Mouse (Mus musculus): ENCODE data around the gene Yes1. TPM values are rescaled to one million over a fixed set of nuclear protein-coding genes. Genes with fewer than 3 reads are reported as not detected.
"Not testable (repeated sequence)": the region's sequence is repeated elsewhere in the genome, so short reads cannot be mapped to it uniquely, and the experiment has no call there.

Gene Yes1
- total RNA-seq, 1 experiment from 2014 or later = 15.7 TPM

DNA sequence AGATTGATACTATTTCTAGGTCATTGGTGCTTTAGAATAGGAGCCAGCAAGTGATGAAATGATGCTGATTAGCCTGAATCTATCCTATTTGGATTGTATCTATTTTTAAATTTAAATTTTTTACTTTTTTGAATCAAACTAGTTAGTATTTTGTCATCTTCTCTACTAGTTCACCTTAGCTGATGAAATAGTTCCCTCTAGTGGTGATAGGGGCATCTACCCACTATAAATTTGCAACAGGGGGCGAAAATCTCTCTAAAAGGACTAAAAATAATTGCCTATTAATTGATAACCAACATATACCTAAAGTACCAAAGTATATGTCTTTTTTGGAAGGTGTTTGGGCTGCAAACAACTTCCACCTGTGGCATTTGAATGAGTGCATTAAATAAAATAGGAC is 46.4 kb downstream of the Yes1 start:
- ATAC-seq (replicated peaks in 1 of 2; ENCODE audit: insufficient read depth in 1 of 2, low FRiP score in 2 of 2, low TSS enrichment in 1 of 2, low read depth in 1 of 2, poor library complexity in 2 of 2, severe bottlenecking in 2 of 2) = no peak

DNA sequence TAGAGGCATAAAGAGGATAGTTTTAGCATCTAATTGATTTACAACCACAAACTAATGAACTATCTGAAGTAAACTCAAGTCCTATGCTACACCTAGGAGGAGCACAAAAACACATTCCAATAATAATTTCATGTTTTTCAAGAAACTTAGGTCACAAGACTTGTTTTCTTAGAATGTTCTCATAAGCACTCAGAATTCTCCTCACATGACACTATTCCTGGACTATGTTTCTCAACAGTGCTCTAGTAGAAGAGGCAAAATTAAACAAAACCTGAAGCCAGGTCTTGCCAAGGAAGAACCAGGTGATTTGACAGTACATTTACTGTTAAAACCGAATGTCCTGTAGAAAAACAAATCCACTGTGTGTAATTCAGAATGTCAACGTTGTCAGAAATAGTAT is 71.5 kb downstream of the Yes1 start:
- no peak for ATAC-seq (replicated peaks in 1 of 2; ENCODE audit: insufficient read depth in 1 of 2, low FRiP score in 2 of 2, low TSS enrichment in 1 of 2, low read depth in 1 of 2, poor library complexity in 2 of 2, severe bottlenecking in 2 of 2)

DNA sequence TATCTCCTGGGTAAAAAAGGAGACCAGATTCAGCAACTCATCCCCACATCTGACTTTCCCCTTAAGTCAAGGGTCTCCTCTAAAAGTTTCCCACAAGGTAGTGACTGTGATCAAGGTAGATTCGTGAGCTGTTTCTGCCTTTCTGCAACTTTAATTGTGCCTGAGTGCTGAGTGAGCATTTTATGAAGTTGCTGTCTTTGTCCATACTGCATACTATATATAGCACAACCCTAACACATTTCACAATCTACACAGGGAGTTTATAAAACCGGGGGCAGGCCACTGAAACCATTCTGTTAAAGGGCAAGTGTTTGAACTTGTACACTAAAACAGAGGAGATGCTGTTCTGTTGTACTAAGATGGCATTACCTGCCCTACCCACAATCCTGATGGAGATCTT is 82.4 kb downstream of the Yes1 start:
- ATAC-seq (replicated peaks in 1 of 2; ENCODE audit: insufficient read depth in 1 of 2, low FRiP score in 2 of 2, low TSS enrichment in 1 of 2, low read depth in 1 of 2, poor library complexity in 2 of 2, severe bottlenecking in 2 of 2) = no peak

DNA sequence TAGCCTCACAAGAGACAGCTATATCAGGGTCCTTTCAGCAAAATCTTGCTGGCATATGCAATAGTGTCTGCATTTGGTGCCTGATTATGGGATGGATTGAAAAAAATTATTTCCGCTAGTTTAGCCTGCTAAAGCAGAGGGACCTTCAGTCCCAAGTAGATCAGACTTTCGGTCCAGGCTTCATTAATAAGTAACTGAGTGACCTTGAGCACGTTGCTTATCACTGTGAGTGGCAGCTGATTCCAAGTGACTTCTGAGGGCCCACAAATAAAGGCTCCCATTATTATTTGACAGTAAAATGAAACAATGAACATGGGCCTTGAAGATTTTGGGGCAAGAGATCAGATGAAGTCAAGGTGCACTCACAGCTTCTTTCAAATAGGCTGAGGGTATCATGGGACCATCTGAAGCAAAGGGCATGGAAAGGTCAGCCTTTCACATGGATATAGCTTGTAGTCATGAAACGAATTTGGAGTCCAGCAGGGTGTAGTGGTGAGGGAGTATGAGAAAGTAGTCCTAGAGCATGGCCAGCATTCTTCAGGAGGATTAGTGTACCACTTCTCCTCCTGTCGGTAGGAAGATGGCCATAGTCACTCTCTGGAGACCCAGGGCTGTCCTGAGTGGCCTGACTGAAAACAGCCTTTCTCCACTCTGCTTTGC is 86.4 kb downstream of the Yes1 start:
- ATAC-seq (replicated peaks in 1 of 2; ENCODE audit: insufficient read depth in 1 of 2, low FRiP score in 2 of 2, low TSS enrichment in 1 of 2, low read depth in 1 of 2, poor library complexity in 2 of 2, severe bottlenecking in 2 of 2) = no peak

- no peak for ATAC-seq (replicated peaks in 1 of 2; ENCODE audit: insufficient read depth in 1 of 2, low FRiP score in 2 of 2, low TSS enrichment in 1 of 2, low read depth in 1 of 2, poor library complexity in 2 of 2, severe bottlenecking in 2 of 2)
Measured at GRCm38 (mm10) chr5:32706226-32706780, 95.3 kb downstream of the Yes1 start.

DNA sequence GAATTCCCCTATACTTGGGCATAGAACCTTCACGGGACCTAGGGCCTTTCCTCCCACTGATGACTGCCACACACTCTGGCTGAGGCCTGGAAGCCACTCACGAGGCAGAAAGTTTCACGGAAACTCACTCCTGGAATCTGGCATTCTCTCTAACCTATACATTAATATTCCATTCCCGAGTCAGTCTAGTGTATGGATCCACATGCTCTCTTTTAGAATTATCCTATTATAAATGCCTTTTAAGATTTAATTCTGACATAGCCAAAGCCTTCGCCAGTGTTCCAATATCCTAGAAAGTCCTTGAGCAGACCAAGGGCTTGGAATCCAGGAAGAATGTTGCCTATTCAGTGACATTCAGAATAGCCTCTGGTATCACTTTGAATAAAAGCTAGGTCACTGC is 100.5 kb downstream of the Yes1 start:
- no peak for ATAC-seq (replicated peaks in 1 of 2; ENCODE audit: insufficient read depth in 1 of 2, low FRiP score in 2 of 2, low TSS enrichment in 1 of 2, low read depth in 1 of 2, poor library complexity in 2 of 2, severe bottlenecking in 2 of 2)

GRCm38 (mm10) chr5:32712221-32713041 is 101.5 kb downstream of the Yes1 start:
- ATAC-seq (replicated peaks in 1 of 2; ENCODE audit: insufficient read depth in 1 of 2, low FRiP score in 2 of 2, low TSS enrichment in 1 of 2, low read depth in 1 of 2, poor library complexity in 2 of 2, severe bottlenecking in 2 of 2) = 0 out of 4 replicates have a peak, but pooled peaks of 1 of the 2 experiments have one; percentile 1

GRCm38 (mm10) chr5:32713042-32713702 is 102.2 kb downstream of the Yes1 start:
- ATAC-seq (replicated peaks in 1 of 2; ENCODE audit: insufficient read depth in 1 of 2, low FRiP score in 2 of 2, low TSS enrichment in 1 of 2, low read depth in 1 of 2, poor library complexity in 2 of 2, severe bottlenecking in 2 of 2) = peak; percentile 18 to 66; a peak in 3 of 4 replicates

GRCm38 (mm10) chr5:32713703-32714467 is 102.9 kb downstream of the Yes1 start:
- ATAC-seq (replicated peaks in 1 of 2; ENCODE audit: insufficient read depth in 1 of 2, low FRiP score in 2 of 2, low TSS enrichment in 1 of 2, low read depth in 1 of 2, poor library complexity in 2 of 2, severe bottlenecking in 2 of 2) = peak; percentile 79 to 80

DNA sequence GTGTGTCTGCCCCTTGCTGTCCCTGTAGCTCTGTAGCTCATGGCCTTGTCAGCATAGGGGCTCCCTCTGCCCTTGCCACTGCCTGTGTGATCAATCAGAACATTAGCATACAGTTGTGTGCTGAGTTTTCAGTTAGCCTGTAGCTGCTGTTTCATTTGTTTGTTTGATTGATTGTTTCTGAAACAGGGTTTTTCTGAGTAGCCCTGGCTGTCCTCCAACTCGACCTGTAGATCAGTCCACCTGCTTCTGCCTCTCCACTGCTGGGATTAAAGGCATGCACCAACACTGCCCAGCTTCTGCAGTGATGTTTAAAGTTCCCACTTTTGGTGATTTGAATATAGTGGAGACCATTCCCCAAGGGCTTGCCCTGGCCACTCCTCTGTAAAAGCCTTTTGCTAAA is 106.8 kb downstream of the Yes1 start:
- ATAC-seq (replicated peaks in 1 of 2; ENCODE audit: insufficient read depth in 1 of 2, low FRiP score in 2 of 2, low TSS enrichment in 1 of 2, low read depth in 1 of 2, poor library complexity in 2 of 2, severe bottlenecking in 2 of 2) = no peak

DNA sequence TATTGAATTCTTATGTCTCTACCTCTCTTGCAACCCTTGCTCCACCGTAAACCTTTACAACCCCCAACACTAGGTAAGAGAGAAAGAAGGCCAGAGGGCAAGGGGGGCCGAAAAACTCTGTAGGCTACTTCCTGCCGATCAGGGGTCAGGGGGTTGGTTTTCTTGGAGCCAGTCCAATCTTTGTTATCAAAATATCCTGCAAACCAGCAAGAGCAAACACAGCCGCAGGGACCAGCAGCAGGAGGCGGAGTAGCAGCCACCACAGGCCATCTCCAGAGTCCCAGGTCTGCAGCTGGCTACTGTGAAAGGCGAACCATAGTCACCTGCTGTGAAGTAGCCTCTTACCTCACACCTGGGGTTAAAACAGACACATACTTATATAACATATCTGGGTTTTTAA is 107.9 kb downstream of the Yes1 start:
- no peak for ATAC-seq (replicated peaks in 1 of 2; ENCODE audit: insufficient read depth in 1 of 2, low FRiP score in 2 of 2, low TSS enrichment in 1 of 2, low read depth in 1 of 2, poor library complexity in 2 of 2, severe bottlenecking in 2 of 2)

DNA sequence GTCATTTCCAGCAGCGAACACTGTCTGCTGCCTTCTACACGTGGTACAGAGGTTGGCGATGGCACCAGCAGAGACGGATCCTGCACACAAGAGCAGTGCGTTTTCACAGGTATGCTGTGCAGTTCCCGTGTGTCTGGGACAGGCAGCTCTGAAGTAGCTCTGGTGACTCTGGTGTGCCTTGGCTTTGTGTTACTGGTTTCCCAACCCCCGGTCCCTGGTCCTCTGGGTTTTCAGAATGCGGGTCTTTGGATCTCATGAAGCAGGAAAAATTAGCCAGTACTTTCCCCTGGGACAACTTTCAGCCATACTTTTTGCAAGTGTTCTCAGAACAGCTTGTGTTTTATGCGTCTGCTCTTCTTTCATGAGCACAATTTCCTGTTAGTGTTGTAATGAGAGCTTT is 109.4 kb downstream of the Yes1 start:
- no peak for ATAC-seq (replicated peaks in 1 of 2; ENCODE audit: insufficient read depth in 1 of 2, low FRiP score in 2 of 2, low TSS enrichment in 1 of 2, low read depth in 1 of 2, poor library complexity in 2 of 2, severe bottlenecking in 2 of 2)

- ATAC-seq (replicated peaks in 1 of 2; ENCODE audit: insufficient read depth in 1 of 2, low FRiP score in 2 of 2, low TSS enrichment in 1 of 2, low read depth in 1 of 2, poor library complexity in 2 of 2, severe bottlenecking in 2 of 2) = no peak
Measured at GRCm38 (mm10) chr5:32721316-32721715, 110.3 kb downstream of the Yes1 start.

DNA sequence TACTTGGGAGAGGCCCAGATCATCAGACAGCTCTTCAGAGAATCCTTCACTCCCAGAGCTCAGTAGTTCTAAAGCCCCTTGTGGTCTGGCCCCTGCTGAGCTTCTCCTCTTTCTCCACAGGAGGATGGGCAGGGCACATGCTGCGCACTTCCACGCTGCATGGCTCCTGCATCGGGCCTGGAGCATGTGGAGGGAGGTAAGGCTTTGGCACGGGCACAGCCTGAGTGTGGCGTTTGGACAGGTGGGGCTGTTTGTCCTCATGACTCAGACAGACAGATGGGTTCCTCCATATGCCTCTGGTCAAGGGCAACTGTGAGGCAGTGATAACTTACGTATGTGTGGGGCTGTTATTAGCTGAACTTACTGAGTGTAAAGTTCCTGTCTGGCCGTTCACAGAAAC is 111.3 kb downstream of the Yes1 start:
- no peak for ATAC-seq (replicated peaks in 1 of 2; ENCODE audit: insufficient read depth in 1 of 2, low FRiP score in 2 of 2, low TSS enrichment in 1 of 2, low read depth in 1 of 2, poor library complexity in 2 of 2, severe bottlenecking in 2 of 2)

GRCm38 (mm10) chr5:32722711-32723110 is 111.7 kb downstream of the Yes1 start:
- ATAC-seq (replicated peaks in 1 of 2; ENCODE audit: insufficient read depth in 1 of 2, low FRiP score in 2 of 2, low TSS enrichment in 1 of 2, low read depth in 1 of 2, poor library complexity in 2 of 2, severe bottlenecking in 2 of 2) = peak; percentile 65 to 66; a peak in 2 of 4 replicates

DNA sequence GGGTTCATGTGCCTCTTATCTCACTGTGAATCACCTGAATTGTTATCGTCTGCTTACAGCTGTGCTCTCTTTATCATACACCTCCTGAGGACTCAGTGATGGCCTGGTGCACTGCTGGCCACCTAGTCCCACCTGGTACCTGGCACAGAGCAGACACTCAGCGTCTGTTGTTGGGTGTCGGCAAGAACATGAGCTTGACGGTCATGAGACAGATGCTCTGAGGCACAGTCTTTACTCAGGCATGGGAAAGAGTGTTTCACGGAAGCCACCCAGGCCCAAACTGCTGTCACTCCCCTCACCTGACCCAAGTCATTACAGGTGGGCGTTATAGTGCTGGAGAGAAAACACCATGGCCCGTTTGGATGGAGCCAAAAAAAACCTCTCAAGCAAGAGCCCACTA is 113.0 kb downstream of the Yes1 start:
- no peak for ATAC-seq (replicated peaks in 1 of 2; ENCODE audit: insufficient read depth in 1 of 2, low FRiP score in 2 of 2, low TSS enrichment in 1 of 2, low read depth in 1 of 2, poor library complexity in 2 of 2, severe bottlenecking in 2 of 2)

DNA sequence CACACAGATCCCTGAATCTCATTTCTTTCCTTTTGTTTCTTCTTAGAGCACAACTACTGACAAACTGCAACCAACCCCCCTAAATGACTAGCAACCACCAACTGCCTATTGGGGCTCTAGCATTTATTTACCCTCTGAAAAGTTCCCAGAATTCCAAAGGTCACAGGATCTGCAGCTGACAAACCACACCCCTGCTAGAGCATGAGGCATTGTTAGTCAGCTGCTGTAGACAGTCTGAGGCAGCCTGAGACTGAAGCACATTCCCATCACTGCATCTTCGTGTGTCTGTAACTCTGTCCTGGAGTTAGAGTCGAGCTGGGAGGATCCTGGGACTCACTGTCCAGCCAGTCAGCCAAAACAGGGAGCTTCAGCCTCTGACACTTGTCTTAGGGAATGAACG is 114.4 kb downstream of the Yes1 start:
- ATAC-seq (replicated peaks in 1 of 2; ENCODE audit: insufficient read depth in 1 of 2, low FRiP score in 2 of 2, low TSS enrichment in 1 of 2, low read depth in 1 of 2, poor library complexity in 2 of 2, severe bottlenecking in 2 of 2) = not testable (repeated sequence)
